Mouse (Mus musculus) testis, adult 2 months (tissue): ENCODE results near the gene Olfr1423.

Experiments used
- CTCF ChIP-seq: fragments of 200-500 bp; IDR thresholded peaks from 2 replicates; pipeline ENCODE4 v1.5.1; 2012; ENCODE audit warnings: low read depth, mild to moderate bottlenecking, inconsistent platforms, low read length, moderate library complexity; ENCODE audit not compliant: control insufficient read depth, insufficient read depth, insufficient replicate concordance
- POLR2A ChIP-seq: fragments of 200-500 bp; IDR thresholded peaks from 2 replicates; pipeline ENCODE4 v1.6.1; 2012; ENCODE audit warnings: low read depth, mild to moderate bottlenecking, inconsistent platforms, low read length, moderate library complexity; ENCODE audit not compliant: control insufficient read depth

DNA sequence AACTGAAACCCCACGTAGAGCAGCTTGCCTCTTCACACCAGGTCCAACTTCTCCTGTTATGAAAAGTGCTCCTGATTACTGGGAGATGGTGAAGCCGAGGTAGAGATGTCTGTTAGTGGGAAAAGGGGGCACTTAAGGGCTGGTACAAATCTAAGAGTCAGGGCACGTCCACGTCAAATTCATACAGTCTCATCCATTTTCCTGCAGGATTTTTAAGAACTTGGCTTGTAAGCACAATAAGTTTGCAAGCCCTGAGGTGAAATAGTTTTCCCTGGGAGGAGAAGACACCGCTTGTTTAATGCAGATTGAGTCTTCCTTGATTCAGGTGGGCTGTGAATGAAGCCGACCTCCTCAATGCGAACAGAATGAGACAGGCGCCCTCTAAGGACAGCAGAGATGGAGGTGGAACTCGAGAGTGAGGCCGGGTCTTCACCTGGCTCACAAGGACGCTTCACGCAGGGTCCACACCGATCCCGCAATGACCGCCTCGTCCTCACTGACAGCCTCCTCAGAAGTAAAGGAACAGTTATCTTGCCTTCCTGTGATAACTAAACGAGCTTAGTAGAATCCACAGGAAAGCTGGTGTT, 34.7 kb downstream of the Olfr1423 start:
- TF ChIP-seq CTCF (no peak), POLR2A (no peak)
